Mouse (Mus musculus) brain, embryonic 14.5 days (tissue): ENCODE data around the gene Magi2.

ENCODE experiments used
- CTCF ChIP-seq: fragments of 200-500 bp; IDR thresholded peaks from 2 replicates; pipeline ENCODE4 v1.5.1; 2012; ENCODE audit warnings: inconsistent platforms, mild to moderate bottlenecking, moderate library complexity, borderline replicate concordance; ENCODE audit not compliant: insufficient read depth, insufficient read length; ENCODE audit errors: extremely low read depth
- POLR2A ChIP-seq: fragments of 200-500 bp; IDR thresholded peaks from 2 replicates; pipeline ENCODE4 v1.6.1; 2012; ENCODE audit warnings: mild to moderate bottlenecking, inconsistent platforms, borderline replicate concordance; ENCODE audit not compliant: poor library complexity, insufficient read depth, insufficient read length, severe bottlenecking; ENCODE audit errors: extremely low read depth

DNA sequence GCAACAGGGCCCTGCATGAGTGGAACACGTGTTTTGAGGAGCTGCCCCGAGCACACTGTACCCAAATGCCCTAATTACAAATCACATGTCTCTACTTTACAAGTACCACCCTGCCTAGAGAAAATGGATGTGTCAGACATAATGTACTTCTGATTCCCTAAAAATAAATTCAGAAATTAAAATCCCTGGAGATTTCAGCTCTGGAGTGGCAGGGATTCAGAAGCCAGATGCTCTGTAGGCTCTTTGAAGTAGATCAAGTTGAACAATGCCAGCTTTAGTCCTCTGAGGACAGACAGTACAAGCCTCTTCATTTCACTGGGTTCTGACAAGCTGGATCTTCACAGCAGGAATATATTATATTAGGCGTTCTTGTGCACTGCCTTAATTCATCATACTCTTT, 326.7 kb downstream of the Magi2 start:
- TF ChIP-seq POLR2A, result no peak
- TF ChIP-seq CTCF, result no peak
